Mouse (Mus musculus) cortical plate, adult 2 months (tissue): ENCODE results near the gene Pde5a.

Source experiments
- CTCF ChIP-seq: fragments of 200-500 bp; IDR thresholded peaks from 2 replicates; pipeline ENCODE4 v1.5.1; 2011; ENCODE audit warnings: mild to moderate bottlenecking, control low read depth, low read length; ENCODE audit not compliant: insufficient read depth; ENCODE audit errors: extremely low read depth
- POLR2A ChIP-seq: fragments of 200-500 bp; IDR thresholded peaks from 2 replicates; pipeline ENCODE4 v1.6.1; 2011; ENCODE audit warnings: mild to moderate bottlenecking, low read length, control low read depth; ENCODE audit not compliant: insufficient read depth; ENCODE audit errors: extremely low read depth

DNA sequence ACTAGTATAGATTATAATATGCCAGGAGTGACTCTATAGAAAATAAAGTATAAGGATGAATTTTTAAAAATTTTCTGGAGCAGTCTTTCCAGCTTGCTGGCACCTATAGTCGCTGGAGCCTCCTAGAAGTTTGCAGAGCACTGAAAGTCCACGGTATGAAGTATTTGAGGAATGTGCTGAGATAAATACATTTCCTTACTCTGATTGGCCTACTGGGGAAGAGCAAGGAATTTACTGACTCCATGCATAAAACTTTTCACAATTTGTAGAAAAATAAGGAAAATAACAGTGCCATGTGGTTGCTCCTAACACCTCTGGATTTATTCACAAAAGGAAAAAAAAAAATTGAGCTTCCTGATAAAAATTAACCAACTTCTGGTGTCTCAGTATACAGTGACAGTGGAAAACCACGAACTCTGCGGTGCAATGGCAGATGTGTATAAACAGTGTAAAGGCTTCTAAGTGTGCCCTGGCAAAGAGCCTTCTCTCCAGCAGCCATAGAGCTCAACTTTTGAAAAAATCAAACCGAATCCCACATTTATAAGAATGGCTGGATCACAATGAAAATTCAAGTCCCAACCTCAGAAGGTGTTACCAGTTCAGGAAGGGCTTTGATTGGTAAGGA, 119.8 kb downstream of the Pde5a start:
- TF ChIP-seq CTCF (no peak), POLR2A (no peak)
